Mouse (Mus musculus): ENCODE results near the gene Gm10188. TPM values are rescaled to one million over a fixed set of nuclear protein-coding genes. Genes with fewer than 3 reads are reported as not detected.

The Gm10188 gene
- total and polyA plus RNA-seq, 3 experiments = not detected

GRCm38 (mm10) chr1:132196337-132196736, 33.2 kb downstream of the Gm10188 start:
- no peaks in the 10 kb centered on the region for H3K9me3 ChIP-seq (replicated peaks; ENCODE audit: low read length)
- no peaks in the 10 kb centered on the region for H3K36me3 ChIP-seq (replicated peaks in 1 of 2; ENCODE audit: control insufficient read depth in 1 of 2, insufficient read depth in 1 of 2, low read length in 1 of 2)
- no peak for TF ChIP-seq ZNF384 (IDR thresholded peaks at IDR 0.05; ENCODE audit: low read depth, low read length)
- TF ChIP-seq CHD1 (IDR thresholded peaks at IDR 0.05; ENCODE audit: low read depth, low read length) = no peak
- TF ChIP-seq E2F4 (IDR thresholded peaks at IDR 0.05; ENCODE audit: insufficient replicate concordance, low read depth, low read length) = no peak
- no peak for TF ChIP-seq PAX5 (IDR thresholded peaks at IDR 0.05; ENCODE audit: low read length)
- TF ChIP-seq MXI1 (IDR thresholded peaks at IDR 0.05; ENCODE audit: low read depth, low read length) = no peak
- no peak for TF ChIP-seq USF2 (conservative IDR thresholded peaks at IDR 0.05; ENCODE audit: low read depth, low read length)
- no peak for TF ChIP-seq ETS1 (conservative IDR thresholded peaks at IDR 0.05; ENCODE audit: low read depth, low read length)
- no peak for TF ChIP-seq JUN (IDR thresholded peaks at IDR 0.05; ENCODE audit: insufficient read depth, low read depth, low read length)
- TF ChIP-seq POLR2A (IDR thresholded peaks at IDR 0.05; ENCODE audit: low read depth, low read length) = no peak
- TF ChIP-seq ZMIZ1 (IDR thresholded peaks at IDR 0.05; ENCODE audit: low read depth, low read length) = no peak
- no peak for TF ChIP-seq USF1 (IDR thresholded peaks at IDR 0.05; ENCODE audit: low read depth, low read length)
- TF ChIP-seq JUND (conservative IDR thresholded peaks at IDR 0.05; ENCODE audit: low read depth, low read length) = no peak
- no peak overlapping the region for H3K4me3 ChIP-seq (replicated peaks in 1 of 3; ENCODE audit: low read depth in 2 of 3, low read length in 2 of 3, poor library complexity in 1 of 3)
- H3K27me3 ChIP-seq (replicated peaks) = peaks cover 36% of the 10 kb centered on the region
- no peak overlapping the region for H3K27ac ChIP-seq (ENCODE audit: insufficient read depth, low read depth)
- H3K4me1 ChIP-seq (ENCODE audit: control insufficient read depth in 1 of 2, insufficient read depth in 2 of 2) = peaks cover 3 to 47% of the 10 kb centered on the region in 2 experiments; a peak in 2 of 4 replicates
- no peaks in the 10 kb centered on the region for H3K79me2 ChIP-seq (replicated peaks; ENCODE audit: control insufficient read depth, extremely low read depth, insufficient read depth, poor library complexity, severe bottlenecking)
- in situ Hi-C loops (cut with MboI; ENCODE audit: low pct_ligation_motif_present, low pct_unique_long_range_greater_than_20kb, low sequenced_read_pairs) (no loop called here), dilution Hi-C loops (cut with MboI; ENCODE audit: extremely low pct_ligation_motif_present, extremely low pct_unique_long_range_greater_than_20kb, low sequenced_read_pairs) (no loop called here)
- H3K4me2 ChIP-seq (ENCODE audit: insufficient read depth, low read depth, poor library complexity, severe bottlenecking) = no peak overlapping the region
- DNase-seq (ENCODE audit: extremely low read depth) = no peak
- no peak overlapping the region for H3K9ac ChIP-seq (ENCODE audit: insufficient read depth, low read depth)

DNA sequence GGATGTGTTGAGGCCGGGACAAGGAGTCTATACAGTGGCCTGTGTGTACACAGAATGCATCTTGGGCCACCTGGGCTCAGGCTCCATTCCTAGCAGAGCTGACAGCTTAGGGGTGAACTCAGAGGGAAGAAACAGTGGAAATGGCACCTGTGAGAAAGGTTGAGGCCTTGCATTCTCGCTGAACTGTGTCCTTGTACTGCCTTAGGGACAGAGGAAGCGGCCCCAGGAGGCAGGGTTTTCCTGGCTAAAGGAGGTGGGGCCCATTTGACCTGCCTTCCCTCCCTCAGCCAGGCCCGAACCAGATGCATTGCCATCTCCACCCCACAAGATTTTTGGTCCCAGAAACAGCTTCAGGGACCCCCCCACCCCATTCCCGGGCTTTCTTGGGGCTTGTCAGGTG, 33.9 kb downstream of the Gm10188 start:
- H3K4me1 ChIP-seq (ENCODE audit: control insufficient read depth in 1 of 2, insufficient read depth in 2 of 2) = peaks cover 3 to 47% of the 10 kb centered on the region in 2 experiments; a peak in 2 of 4 replicates
- no peak overlapping the region for H3K27ac ChIP-seq (ENCODE audit: insufficient read depth, low read depth)
- no peak overlapping the region for H3K9ac ChIP-seq (ENCODE audit: insufficient read depth, low read depth)
- in situ Hi-C loops (cut with MboI; ENCODE audit: low pct_ligation_motif_present, low pct_unique_long_range_greater_than_20kb, low sequenced_read_pairs) (no loop called here), dilution Hi-C loops (cut with MboI; ENCODE audit: extremely low pct_ligation_motif_present, extremely low pct_unique_long_range_greater_than_20kb, low sequenced_read_pairs) (no loop called here)
- H3K79me2 ChIP-seq (replicated peaks; ENCODE audit: control insufficient read depth, extremely low read depth, insufficient read depth, poor library complexity, severe bottlenecking) = no peaks in the 10 kb centered on the region
- no peak overlapping the region for H3K4me2 ChIP-seq (ENCODE audit: insufficient read depth, low read depth, poor library complexity, severe bottlenecking)
- H3K27me3 ChIP-seq (replicated peaks) = peaks cover 30% of the 10 kb centered on the region
- H3K9me3 ChIP-seq (replicated peaks; ENCODE audit: low read length) = peaks cover under 1% of the 10 kb centered on the region
- no peaks in the 10 kb centered on the region for H3K36me3 ChIP-seq (replicated peaks in 1 of 2; ENCODE audit: control insufficient read depth in 1 of 2, insufficient read depth in 1 of 2, low read length in 1 of 2)
- H3K4me3 ChIP-seq (replicated peaks in 1 of 3; ENCODE audit: low read depth in 2 of 3, low read length in 2 of 3, poor library complexity in 1 of 3) = no peak overlapping the region
- TF ChIP-seq RAD21 (IDR thresholded peaks at IDR 0.05; ENCODE audit: low read depth, low read length) = no peak
- no peak for TF ChIP-seq MAZ (IDR thresholded peaks at IDR 0.05; ENCODE audit: low read depth, low read length)
- no peak for TF ChIP-seq SIN3A (IDR thresholded peaks at IDR 0.05; ENCODE audit: low read length)
- TF ChIP-seq MXI1 (IDR thresholded peaks at IDR 0.05; ENCODE audit: low read depth, low read length) = no peak
- TF ChIP-seq RCOR1 (conservative IDR thresholded peaks at IDR 0.05; ENCODE audit: low read depth, low read length) = no peak
- no peak for TF ChIP-seq NELFE (IDR thresholded peaks at IDR 0.05; ENCODE audit: low read depth, low read length)
- TF ChIP-seq UBTF (IDR thresholded peaks at IDR 0.05; ENCODE audit: low read depth, low read length) = no peak
- no peak for TF ChIP-seq CHD1 (IDR thresholded peaks at IDR 0.05; ENCODE audit: low read depth, low read length)
- no peak for TF ChIP-seq TCF12 (IDR thresholded peaks at IDR 0.05; ENCODE audit: low read depth, low read length)
- no peak for TF ChIP-seq USF1 (IDR thresholded peaks at IDR 0.05; ENCODE audit: low read depth, low read length)
- no peak for TF ChIP-seq CTCF (conservative IDR thresholded peaks at IDR 0.05 in 1 of 2, IDR thresholded peaks at IDR 0.05 in 1 of 2; ENCODE audit: low read depth in 2 of 2, low read length in 2 of 2)
- no peak for TF ChIP-seq TBP (conservative IDR thresholded peaks at IDR 0.05; ENCODE audit: low read depth, low read length)
- TF ChIP-seq IRF4 (IDR thresholded peaks at IDR 0.05; ENCODE audit: low read depth, low read length) = no peak
- no peak for TF ChIP-seq CHD2 (IDR thresholded peaks at IDR 0.05; ENCODE audit: low read length)
- no peak for TF ChIP-seq MYC (IDR thresholded peaks at IDR 0.05; ENCODE audit: low read depth, low read length)
- TF ChIP-seq BHLHE40 (IDR thresholded peaks at IDR 0.05; ENCODE audit: low read depth, low read length) = no peak
- no peak for TF ChIP-seq MEF2A (IDR thresholded peaks at IDR 0.05; ENCODE audit: borderline replicate concordance, low read depth, low read length)
- TF ChIP-seq KAT2A (IDR thresholded peaks at IDR 0.05; ENCODE audit: insufficient replicate concordance, low read length) = no peak
- no peak for TF ChIP-seq USF2 (conservative IDR thresholded peaks at IDR 0.05; ENCODE audit: low read depth, low read length)
- TF ChIP-seq PAX5 (IDR thresholded peaks at IDR 0.05; ENCODE audit: low read length) = no peak
- DNase-seq (ENCODE audit: extremely low read depth) = no peak
